Mouse (Mus musculus) hindbrain, embryonic 10.5 days (tissue): ENCODE measurements around the gene Plpp6. TPM values are rescaled to one million over a fixed set of nuclear protein-coding genes. Genes with fewer than 3 reads are reported as not detected.

ENCODE experiments used
- DNase-seq: peaks from one replicate; pipeline ENCODE4 v3.0.0-alpha.2; 2017; ENCODE audit warnings: low spot score
- H3K27ac ChIP-seq: fragments of 300-500 bp; sonication (generic); 2 replicates; pipeline ENCODE4 v1.5.1; 2016; ENCODE audit warnings: mild to moderate bottlenecking, moderate library complexity
- H3K27me3 ChIP-seq: fragments of 300-500 bp; sonication (generic); 2 replicates; pipeline ENCODE4 v1.6.1; 2016; ENCODE audit warnings: mild to moderate bottlenecking; ENCODE audit not compliant: poor library complexity, insufficient read depth, severe bottlenecking
- H3K36me3 ChIP-seq: fragments of 300-500 bp; sonication (generic); 2 replicates; pipeline ENCODE4 v1.6.1; 2016; ENCODE audit warnings: mild to moderate bottlenecking, moderate library complexity
- H3K4me1 ChIP-seq: fragments of 300-500 bp; sonication (generic); replicated peaks from 2 replicates; pipeline ENCODE4 v1.6.1; 2016; ENCODE audit warnings: mild to moderate bottlenecking
- H3K4me3 ChIP-seq: fragments of 300-500 bp; sonication (generic); 2 replicates; pipeline ENCODE4 v1.5.1; 2016; ENCODE audit warnings: mild to moderate bottlenecking, moderate library complexity
- H3K9me3 ChIP-seq: fragments of 300-500 bp; sonication (generic); 2 replicates; pipeline ENCODE4 v1.6.1; 2016; ENCODE audit warnings: mild to moderate bottlenecking, moderate library complexity
- WGBS: fragments of 180-500 bp; shearing (Covaris S2); methylation state at CpG from one replicate; pipeline ENCODE4 v1.1.7; 2016; 5-methylcytosine and 5-hydroxymethylcytosine counted together
- polyA plus RNA-seq: library from polyadenylated mRNA; unstranded; fragments of >200 nt; fragmentation: Nextera tagmentation; extraction: Ambion mirVana; gene quantifications from 2 replicates; pipeline ENCODE4 v1.2.1, GENCODE M21; 2016

Plpp6 gene
- polyA plus RNA-seq, 1 experiment from 2014 or later = 5.2 TPM

DNA sequence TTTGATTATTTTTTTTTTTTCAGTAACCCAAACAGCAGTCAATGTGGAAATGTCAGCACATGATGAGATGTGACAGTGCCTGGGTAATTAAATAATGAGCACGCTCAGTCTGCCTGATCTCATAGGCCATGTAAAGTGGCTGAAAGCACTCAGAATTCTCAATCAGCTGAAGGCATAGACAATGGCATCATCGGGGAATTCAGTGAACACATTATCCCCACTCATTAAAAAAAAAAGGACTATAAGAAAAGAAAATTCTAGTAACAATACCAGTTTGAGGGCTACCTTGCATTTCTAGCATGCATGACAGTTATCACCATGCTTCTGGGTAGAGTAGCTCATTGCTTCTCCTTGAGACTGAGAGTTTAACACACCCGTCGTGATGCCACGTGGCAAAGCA lies 12.5 kb upstream of the Plpp6 start:
- Histone ChIP-seq H3K36me3 (no peaks in the 10 kb centered on the region), H3K9me3 (no peaks in the 10 kb centered on the region), H3K27me3 (no peaks in the 10 kb centered on the region), H3K27ac (no peak overlapping the region), H3K4me3 (no peak overlapping the region), H3K4me1 (no peaks in the 10 kb centered on the region)
- DNase-seq = no peak
- 83% methylated on average over 5 of the region's 5 CpGs for WGBS

DNA sequence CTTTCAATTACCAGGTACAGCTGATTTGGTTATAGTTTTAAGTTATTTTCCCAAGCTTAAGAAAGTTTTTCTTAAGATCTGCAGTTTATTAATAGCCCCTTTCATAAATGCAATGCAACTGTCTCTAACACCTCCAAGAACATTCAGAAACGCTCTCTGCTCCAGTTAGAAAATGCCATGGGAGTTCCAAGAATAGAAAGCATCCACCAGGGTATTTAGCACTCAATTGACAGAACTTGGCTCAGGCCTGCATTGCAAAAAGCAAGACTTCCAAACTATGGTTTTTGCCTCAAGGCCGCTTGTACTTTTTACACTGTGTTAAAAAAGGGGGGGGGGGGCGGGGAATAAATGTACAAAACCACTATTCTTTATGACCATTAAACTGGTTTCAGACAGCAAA lies 640 bp upstream of the Plpp6 start:
- H3K4me3 ChIP-seq = peak overlapping the region; percentile 92; the same call in 1 of the 2 replicates
- H3K27ac ChIP-seq = 0 out of 2 replicates have a peak overlapping the region, but pooled peaks have one; percentile 91
- H3K9me3 ChIP-seq = no peaks in the 10 kb centered on the region
- H3K36me3 ChIP-seq = no peaks in the 10 kb centered on the region
- no peak for DNase-seq
- peaks cover 26% of the 10 kb centered on the region for H3K4me1 ChIP-seq
- WGBS = 60% methylated on average over 3 of the region's 3 CpGs
- peaks cover 42% of the 10 kb centered on the region for H3K27me3 ChIP-seq

DNA sequence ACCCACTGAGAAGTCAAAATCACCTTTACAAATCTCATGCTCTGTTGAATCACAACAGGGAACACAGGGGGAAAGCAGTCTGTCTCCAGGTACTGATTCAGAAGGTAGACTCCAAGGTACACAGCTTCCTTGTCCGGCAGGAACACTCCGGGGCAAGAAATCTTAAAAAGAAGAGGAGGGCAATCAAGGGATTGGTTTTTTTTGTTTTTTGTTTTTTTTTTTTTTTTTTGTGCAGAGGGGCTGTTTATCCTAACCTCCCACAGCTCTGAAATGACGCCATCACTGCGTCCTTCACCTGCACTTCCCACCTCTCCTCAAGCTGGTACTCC lies 276 bp upstream of the Plpp6 start:
- Histone ChIP-seq H3K36me3 (no peaks in the 10 kb centered on the region), H3K9me3 (no peaks in the 10 kb centered on the region), H3K4me3 (peak overlapping the region; percentile 92), H3K27me3 (peaks cover 42% of the 10 kb centered on the region), H3K27ac (peak overlapping the region; percentile 91), H3K4me1 (peaks cover 26% of the 10 kb centered on the region)
- no peak for DNase-seq
- WGBS = 9% methylated on average over 4 of the region's 4 CpGs

DNA sequence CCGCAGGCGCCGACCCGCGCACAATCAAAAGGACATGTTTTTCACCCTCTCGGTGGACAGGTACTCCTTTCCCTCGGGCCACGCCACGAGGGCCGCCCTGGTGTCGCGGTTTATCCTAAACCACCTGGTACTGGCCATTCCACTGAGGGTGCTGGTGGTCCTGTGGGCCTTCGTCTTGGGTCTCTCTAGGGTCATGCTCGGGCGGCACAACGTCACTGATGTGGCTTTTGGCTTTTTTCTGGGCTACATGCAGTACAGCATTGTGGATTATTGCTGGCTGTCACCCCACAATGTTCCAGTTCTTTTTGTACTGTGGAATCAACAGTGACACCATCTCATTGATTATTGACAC lies 775 bp downstream of the Plpp6 start:
- Histone ChIP-seq H3K36me3 (no peaks in the 10 kb centered on the region), H3K27ac (peak overlapping the region; percentile 91)
- WGBS = 5% methylated on average over 16 of the region's 16 CpGs

DNA sequence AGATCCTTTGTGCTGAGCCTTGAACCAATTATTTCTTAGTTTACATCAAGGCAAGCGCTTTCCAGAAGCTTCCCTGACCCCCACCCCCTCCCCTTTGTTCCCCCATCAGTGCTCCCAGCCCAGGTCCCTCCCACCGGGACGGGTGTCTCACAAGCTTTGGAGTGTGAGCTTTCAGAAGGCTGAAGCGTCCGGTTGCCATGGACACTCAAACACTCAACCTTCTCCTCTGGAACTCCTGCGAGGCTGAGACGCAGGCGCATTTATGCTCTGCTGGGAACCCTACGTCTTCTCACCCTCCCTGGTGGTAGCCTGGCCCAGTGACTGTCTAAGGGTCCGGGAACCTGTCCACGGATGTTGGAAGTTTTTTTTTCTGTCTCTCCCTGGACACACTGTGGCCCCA lies 3.9 kb downstream of the Plpp6 start, which contains the start of gene 4430402I18Rik:
4430402I18Rik (minus strand) TSS at position 149 of the 400 bp plus-strand sequence.
- H3K27me3 ChIP-seq = peaks cover 32% of the 10 kb centered on the region
- peak within 1 kb of the TSS; percentile 18; the same call in 1 of the 2 replicates for H3K4me3 ChIP-seq
- DNase-seq = peak; percentile 49
- 6% methylated on average over 11 of the region's 11 CpGs for WGBS
- no peaks in the 10 kb centered on the region for H3K36me3 ChIP-seq
- 0 out of 2 replicates have a peak within 1 kb of the TSS, but pooled peaks have one; percentile 16 for H3K27ac ChIP-seq
- peaks cover 26% of the 10 kb centered on the region for H3K4me1 ChIP-seq
- H3K9me3 ChIP-seq = no peaks in the 10 kb centered on the region

More for the DNA sequence above, 775 bp downstream of the Plpp6 start:
- Histone ChIP-seq H3K27me3 (peaks cover 42% of the 10 kb centered on the region), H3K4me3 (peak overlapping the region; percentile 92), H3K4me1 (peaks cover 26% of the 10 kb centered on the region), H3K9me3 (no peaks in the 10 kb centered on the region)
- DNase-seq = no peak

DNA sequence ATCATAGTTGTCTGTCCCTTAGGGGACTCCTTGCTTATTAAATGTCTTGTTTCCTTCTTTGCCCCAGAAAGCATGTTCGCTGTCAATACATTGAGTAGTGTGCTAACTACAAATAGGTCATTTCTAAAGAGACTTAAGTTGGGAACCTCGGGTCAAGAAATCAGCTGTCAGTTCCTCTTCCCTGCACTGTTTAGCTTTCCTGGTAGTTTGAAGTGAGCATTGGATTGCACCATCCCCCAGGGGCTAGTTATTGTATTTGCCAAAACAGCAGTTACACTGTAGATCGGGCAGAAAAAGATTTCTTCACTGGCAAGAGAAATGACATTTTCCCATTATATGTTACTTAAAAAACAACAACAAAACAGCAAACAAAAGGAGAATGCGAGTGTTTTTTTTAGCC lies 4.4 kb downstream of the Plpp6 start:
- Histone ChIP-seq H3K4me3 (no peak overlapping the region), H3K27me3 (peaks cover 26% of the 10 kb centered on the region), H3K4me1 (peaks cover 26% of the 10 kb centered on the region), H3K27ac (no peak overlapping the region), H3K9me3 (no peaks in the 10 kb centered on the region), H3K36me3 (no peaks in the 10 kb centered on the region)
- DNase-seq = no peak
- 70% methylated on average over 4 of the region's 4 CpGs for WGBS

DNA sequence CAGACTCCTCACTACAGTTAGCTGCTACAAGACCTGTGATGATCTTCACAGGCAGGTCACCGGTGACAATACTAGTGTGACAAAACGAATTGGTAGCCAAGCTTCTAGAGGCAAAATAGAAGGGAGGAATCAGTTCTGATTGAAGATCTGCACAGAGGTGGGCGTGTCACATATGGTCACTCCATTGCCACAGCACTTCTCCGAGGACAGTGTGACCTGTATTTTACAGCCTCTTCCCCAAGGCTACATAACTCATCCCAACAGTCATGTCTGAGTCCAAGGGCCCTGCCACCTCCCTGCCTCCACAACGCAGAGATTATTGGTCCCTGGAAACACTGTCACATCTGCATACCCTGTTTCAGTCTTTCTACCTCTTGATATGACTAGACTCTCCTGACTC lies 5.5 kb downstream of the Plpp6 start:
- H3K27me3 ChIP-seq = peaks cover 28% of the 10 kb centered on the region
- no peak overlapping the region for H3K4me3 ChIP-seq
- H3K9me3 ChIP-seq = no peaks in the 10 kb centered on the region
- DNase-seq = no peak
- no peak overlapping the region for H3K27ac ChIP-seq
- no peaks in the 10 kb centered on the region for H3K36me3 ChIP-seq
- 81% methylated on average over 5 of the region's 5 CpGs for WGBS
- peaks cover 20% of the 10 kb centered on the region for H3K4me1 ChIP-seq

DNA sequence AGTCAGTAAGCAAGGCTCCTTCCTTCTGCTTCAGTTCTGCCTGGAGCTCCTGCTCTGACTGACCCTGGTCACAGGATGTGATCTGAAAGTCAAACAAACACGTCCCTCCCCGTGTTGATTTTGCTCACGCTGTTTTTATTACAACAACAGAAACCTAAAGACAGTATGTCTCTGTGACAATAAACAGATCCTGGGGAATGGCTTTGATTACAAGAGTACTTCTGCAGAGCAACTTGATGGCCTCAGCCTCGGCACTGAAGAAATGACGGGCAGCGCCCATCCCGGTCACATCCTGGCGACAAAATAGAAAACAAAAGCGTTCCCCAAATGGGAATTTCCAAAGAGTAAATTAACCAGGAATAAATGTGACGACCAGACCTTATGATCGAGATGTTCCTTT lies 6.5 kb downstream of the Plpp6 start:
- H3K4me1 ChIP-seq = peaks cover 19% of the 10 kb centered on the region
- no peak overlapping the region for H3K4me3 ChIP-seq
- no peak overlapping the region for H3K27ac ChIP-seq
- WGBS = 64% methylated on average over 11 of the region's 11 CpGs
- no peak for DNase-seq
- no peaks in the 10 kb centered on the region for H3K36me3 ChIP-seq
- H3K9me3 ChIP-seq = no peaks in the 10 kb centered on the region
- H3K27me3 ChIP-seq = peaks cover 28% of the 10 kb centered on the region

DNA sequence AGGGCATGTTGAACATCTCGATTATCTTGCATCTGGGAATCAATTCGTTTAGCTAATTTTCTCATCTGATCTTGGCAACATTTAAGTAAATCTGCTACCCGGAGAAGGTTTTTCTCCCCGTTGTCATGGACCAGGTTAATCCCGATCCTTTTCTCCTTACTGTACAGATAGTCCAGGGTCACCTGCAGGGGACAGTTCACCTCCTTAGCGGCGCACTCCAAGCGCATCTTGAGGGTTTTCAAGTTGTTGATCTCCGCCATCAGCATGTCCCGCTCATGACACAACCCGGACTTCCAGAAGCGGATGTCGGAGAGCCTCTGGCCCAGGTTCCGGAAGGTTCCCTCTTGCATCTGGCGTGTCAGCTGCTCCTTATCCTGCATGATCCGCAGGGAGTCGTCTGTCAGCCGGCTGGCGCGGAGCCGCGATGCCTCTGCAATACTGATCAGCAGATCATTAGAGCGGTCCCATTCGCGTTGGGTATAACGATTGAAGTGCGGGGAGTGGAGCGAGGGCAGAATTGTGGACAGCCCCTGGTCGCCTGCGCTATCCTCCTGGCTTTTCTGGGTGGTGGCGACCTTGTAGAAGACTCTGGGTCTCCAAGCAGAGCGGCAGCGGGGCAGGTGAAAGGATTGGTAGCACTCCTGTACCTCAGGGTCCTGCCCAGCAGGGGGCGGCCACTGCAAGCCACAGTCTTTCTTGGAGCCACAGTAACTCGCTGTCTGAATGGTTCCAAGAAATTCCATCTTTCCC lies 11.3 kb downstream of the Plpp6 start:
- WGBS = 21% methylated on average over 35 of the region's 35 CpGs
- Histone ChIP-seq H3K36me3 (no peaks in the 10 kb centered on the region), H3K27me3 (peaks cover 19% of the 10 kb centered on the region), H3K9me3 (no peaks in the 10 kb centered on the region), H3K27ac (peak overlapping the region; percentile 31), H3K4me1 (peaks cover 9% of the 10 kb centered on the region), H3K4me3 (peak overlapping the region; percentile 53)
- peak; percentile 81 for DNase-seq

DNA sequence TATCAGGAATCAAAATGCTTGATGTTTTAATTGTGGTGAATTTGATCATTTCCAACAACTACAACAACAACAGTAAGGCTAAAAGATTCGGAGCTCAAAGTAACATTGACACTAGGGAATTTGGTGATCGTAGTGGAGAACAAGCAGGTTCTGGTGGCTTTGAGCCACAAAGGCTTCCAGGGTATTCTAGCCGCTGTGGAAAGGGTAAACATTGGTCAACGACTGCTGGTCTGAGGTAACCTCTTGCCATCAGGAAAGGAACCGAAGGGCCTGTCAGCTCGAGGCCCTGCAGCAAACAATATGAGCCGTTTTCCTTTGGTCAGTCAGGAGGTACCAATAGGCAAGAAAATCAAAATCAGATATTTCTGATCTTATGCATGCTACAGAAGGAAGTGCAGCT lies 18.9 kb downstream of the Plpp6 start:
- 87% methylated on average over 7 of the region's 7 CpGs for WGBS
- no peak for DNase-seq
- Histone ChIP-seq H3K9me3 (no peaks in the 10 kb centered on the region), H3K36me3 (no peaks in the 10 kb centered on the region), H3K27me3 (no peaks in the 10 kb centered on the region), H3K27ac (no peak overlapping the region), H3K4me1 (no peaks in the 10 kb centered on the region), H3K4me3 (no peak overlapping the region)

DNA sequence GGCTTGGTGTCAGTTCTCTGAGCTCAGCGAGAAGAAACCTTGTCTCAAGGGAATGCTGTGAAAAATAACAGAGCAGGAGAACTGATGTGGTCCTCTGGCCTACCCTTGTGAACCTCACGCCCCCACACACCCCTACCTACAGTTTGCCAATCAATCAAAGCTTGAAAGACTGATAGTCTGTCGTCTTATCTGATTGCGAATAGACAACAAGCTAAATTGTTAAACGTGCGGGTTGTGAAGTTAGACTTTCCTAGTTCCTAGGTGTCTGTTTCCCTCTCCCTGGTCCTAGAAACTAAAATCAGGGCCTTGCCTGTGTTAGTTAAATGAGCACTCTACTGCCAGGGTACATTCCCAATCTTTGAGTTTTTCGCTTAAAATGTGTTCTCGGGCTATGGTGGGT lies 25.8 kb downstream of the Plpp6 start:
- Histone ChIP-seq H3K27ac (peak overlapping the region; percentile 94), H3K4me3 (peak overlapping the region; percentile 97), H3K4me1 (peaks cover 17% of the 10 kb centered on the region), H3K27me3 (no peaks in the 10 kb centered on the region), H3K36me3 (peaks cover 24% of the 10 kb centered on the region), H3K9me3 (no peaks in the 10 kb centered on the region)
- WGBS = 74% methylated on average over 8 of the region's 8 CpGs
- DNase-seq = no peak

DNA sequence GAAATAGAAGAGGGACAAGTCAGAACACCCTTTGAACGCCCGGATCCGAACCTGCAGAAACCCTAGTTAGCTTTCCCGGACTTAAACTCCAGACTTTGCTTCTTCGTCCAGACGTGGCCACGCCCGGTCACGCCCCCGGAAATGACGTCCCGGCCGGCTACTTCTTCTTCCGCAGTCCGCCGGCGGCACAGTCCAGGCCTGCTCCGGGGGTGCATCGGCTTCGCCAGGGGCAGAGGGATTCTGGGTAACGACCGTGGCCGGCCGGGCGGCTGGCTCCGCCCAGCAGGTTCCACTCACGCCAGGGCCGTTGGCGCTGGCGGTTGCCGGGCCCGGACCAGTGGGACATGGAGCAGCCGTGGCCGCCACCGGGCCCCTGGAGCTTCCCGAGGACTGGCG lies 26.4 kb downstream of the Plpp6 start, which contains the start of gene Cdc37l1:
Cdc37l1 (plus strand) TSS at position 159 of the 396 bp plus-strand sequence.
- Histone ChIP-seq H3K27me3 (no peaks in the 10 kb centered on the region), H3K4me1 (peaks cover 17% of the 10 kb centered on the region), H3K27ac (peak within 1 kb of the TSS; percentile 94), H3K4me3 (peak within 1 kb of the TSS; percentile 97), H3K9me3 (no peaks in the 10 kb centered on the region), H3K36me3 (peaks cover 31% of the 10 kb centered on the region)
- under 1% methylated on average over 37 of the region's 37 CpGs for WGBS
- peak; percentile 99 for DNase-seq

DNA sequence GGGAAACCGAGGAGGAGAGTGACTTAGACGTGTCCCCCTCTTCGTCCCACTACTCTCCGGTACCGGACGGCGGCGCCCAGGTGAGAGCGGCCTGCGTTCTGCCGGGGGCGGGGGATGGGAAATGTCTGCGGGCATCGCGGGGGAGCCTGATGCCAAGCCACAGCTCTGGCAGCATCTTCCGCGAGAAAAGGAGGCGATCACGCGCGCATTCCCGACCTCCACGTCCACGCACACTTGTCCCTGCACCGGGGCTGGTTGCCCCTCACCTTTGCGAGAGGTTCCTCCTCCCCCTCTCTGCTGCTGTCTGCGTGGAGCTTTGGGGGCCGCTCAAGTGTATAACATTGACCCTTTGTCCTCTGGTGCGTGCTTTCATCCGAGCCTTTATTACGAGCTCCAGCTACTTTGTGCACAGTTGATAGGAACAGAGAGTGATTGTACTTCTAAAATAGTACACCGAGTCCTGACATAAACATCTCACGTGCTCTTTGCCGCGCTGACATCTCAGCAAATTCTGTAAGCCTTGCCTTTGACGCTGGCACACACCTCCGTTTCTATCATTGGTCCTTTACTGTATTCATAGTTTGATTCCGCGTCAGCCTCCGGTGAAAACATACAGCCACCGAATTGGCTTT lies 27.0 kb downstream of the Plpp6 start:
- Histone ChIP-seq H3K9me3 (no peaks in the 10 kb centered on the region), H3K27me3 (no peaks in the 10 kb centered on the region), H3K27ac (peak overlapping the region; percentile 94), H3K36me3 (peaks cover 36% of the 10 kb centered on the region), H3K4me3 (peak overlapping the region; percentile 97), H3K4me1 (peaks cover 17% of the 10 kb centered on the region)
- WGBS = 1% methylated on average over 41 of the region's 41 CpGs
- no peak for DNase-seq
